Mouse (Mus musculus): ENCODE data around the gene Gstm4. TPM values are rescaled to one million over a fixed set of nuclear protein-coding genes. Genes with fewer than 3 reads are reported as not detected.
A peak's percentile ranks its signal among the peaks of the same experiment; 100 is the strongest.

The Gstm4 gene
- polyA plus RNA-seq, 1 experiment from 2014 or later: 15.3 TPM

DNA sequence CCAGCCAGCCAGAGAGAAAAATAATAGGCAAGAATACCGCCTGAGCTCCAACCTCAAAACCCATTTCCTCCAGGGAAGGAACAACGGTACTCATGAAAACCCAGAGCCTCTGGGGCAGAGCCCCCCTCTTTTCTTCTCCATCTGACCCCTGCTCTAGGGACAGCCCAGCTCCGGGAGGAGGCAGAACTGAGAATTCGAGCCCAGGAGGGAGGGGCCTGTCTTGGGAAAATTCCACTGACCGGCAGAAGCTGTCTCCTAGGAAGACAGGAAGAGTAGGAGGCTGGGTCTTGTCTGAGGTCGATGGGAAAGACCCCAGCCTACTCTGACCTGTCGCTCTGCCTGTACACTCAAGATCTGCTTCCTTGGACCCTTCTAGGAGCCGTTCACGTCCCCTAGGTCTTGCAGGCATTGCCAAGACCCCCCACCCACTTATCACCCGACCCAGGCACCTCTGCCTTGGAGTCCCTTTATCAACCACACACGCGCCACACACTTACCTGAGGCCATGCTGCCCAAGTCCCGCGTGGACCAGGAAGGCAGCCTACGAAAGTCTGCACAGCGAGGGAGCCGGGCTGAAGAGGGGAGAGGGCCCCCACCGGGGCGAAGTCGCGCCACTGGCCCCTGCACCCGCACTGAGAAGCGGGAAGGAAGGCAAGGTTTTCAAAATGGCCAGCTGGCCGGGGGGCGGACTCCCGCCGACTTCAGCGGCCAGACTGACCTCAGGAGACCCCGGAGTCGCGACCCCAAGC is 41.2 kb upstream of the Gstm4 start:
- H3K4me2 ChIP-seq (replicated peaks): peak overlapping the region; percentile 100
- peaks cover 79% of the 10 kb centered on the region for H3K4me1 ChIP-seq
- ATAC-seq (ENCODE audit: insufficient number of reproducible peaks, low FRiP score, low TSS enrichment, low read depth): peak; percentile 71
- H3K9ac ChIP-seq: peak overlapping the region; percentile 67
- no peaks in the 10 kb centered on the region for H3K9me3 ChIP-seq (replicated peaks)
- 0 out of 2 replicates have a peak, but pooled peaks cover 3% of the 10 kb centered on the region for H3K36me3 ChIP-seq
- under 1% methylated on average over 31 of the region's 31 CpGs for WGBS
- H3K27me3 ChIP-seq: no peaks in the 10 kb centered on the region
- peak overlapping the region; percentile 89 for H3K27ac ChIP-seq (replicated peaks)
- H3K4me3 ChIP-seq (replicated peaks): peak overlapping the region; percentile 67

DNA sequence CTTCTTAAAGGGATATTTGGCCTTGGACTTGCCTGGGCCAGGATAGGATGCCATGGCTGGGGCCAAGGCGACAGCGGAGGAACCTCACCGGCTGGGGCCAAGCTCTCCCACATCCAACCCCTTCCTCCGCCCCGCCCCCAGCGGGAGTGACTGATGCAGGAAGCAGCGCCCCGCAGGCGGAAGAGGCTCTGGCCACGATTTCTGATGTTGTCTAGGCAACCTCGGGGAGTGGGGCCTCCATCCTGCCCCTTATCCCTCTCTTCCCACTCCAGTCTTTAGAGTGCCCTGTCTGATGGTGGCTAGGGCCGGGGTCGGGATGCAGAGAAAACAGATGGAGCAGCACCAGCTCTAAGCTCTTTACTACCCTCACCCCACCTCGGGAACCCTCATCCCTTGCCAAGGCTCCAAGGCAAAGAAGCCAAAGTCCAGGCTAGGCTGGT is 40.6 kb upstream of the Gstm4 start:
- Histone ChIP-seq H3K9ac (peak overlapping the region; percentile 67), H3K4me1 (peaks cover 78% of the 10 kb centered on the region), H3K9me3 (replicated peaks) (no peaks in the 10 kb centered on the region), H3K4me2 (replicated peaks) (peak overlapping the region; percentile 100), H3K36me3 (peaks cover 9% of the 10 kb centered on the region; the same call in 1 of the 2 replicates), H3K4me3 (replicated peaks) (peak overlapping the region; percentile 67), H3K27me3 (no peaks in the 10 kb centered on the region), H3K27ac (replicated peaks) (peak overlapping the region; percentile 89)
- 2% methylated on average over 14 of the region's 14 CpGs for WGBS
- ATAC-seq (ENCODE audit: insufficient number of reproducible peaks, low FRiP score, low TSS enrichment, low read depth): peak; percentile 87

DNA sequence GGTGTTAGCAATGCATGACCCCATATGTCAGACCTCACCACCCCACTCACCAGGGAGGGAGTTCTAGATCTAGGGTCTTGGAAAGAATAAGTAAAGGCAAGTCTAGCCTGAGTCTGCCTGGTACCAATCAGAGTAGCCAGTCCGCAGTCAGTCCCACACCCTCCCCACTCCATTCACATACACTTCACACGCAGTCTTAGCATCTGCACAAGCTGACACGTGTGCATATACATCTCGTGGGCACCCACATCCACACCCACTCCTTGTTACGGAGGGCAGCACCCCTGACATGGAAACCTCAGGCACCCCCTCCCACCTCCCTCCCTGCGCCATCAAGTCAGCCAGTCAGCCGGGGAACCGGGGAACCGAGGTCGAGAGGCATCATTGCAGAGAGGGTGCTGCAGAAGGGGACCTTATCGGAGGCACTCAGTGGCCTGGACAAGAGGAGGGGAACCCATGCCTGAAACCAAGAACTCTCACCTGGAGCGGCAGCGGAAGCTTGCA is 40.1 kb upstream of the Gstm4 start:
- no peaks in the 10 kb centered on the region for H3K27me3 ChIP-seq
- H3K4me3 ChIP-seq (replicated peaks): peak overlapping the region; percentile 67
- H3K4me2 ChIP-seq (replicated peaks): peak overlapping the region; percentile 100
- peak; percentile 3; the same call in 1 of the 2 replicates for ATAC-seq (ENCODE audit: insufficient number of reproducible peaks, low FRiP score, low TSS enrichment, low read depth)
- H3K9me3 ChIP-seq (replicated peaks): no peaks in the 10 kb centered on the region
- H3K9ac ChIP-seq: peak overlapping the region; percentile 67
- WGBS: 8% methylated on average over 13 of the region's 13 CpGs
- peaks cover 74% of the 10 kb centered on the region for H3K4me1 ChIP-seq
- peak overlapping the region; percentile 89 for H3K27ac ChIP-seq (replicated peaks)
- H3K36me3 ChIP-seq: peaks cover 14% of the 10 kb centered on the region; the same call in 1 of the 2 replicates

DNA sequence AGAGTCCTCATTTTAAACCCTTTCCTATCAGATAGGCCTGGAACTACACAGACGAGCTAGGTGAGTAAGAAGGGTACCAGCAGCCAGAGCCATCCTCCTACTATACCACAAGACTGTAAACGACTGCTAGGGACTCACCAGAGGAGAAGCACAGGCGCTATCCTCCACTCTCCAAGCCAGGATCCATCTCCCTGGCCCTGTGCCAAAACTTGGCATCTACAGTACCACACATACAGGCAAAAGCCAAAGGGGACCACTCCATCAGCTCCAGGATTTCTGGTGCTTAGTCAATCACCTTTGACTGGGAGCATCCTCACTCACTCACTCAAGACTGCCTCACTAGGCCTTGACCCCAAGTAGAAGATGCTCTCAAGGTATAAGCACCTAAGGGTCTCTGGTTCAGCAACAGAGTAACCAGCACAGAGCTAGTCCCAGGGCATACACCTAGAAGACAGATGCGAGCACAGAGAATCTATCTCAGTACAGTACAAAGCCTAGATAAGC is 39.3 kb upstream of the Gstm4 start:
- Histone ChIP-seq H3K4me1 (peaks cover 65% of the 10 kb centered on the region), H3K27me3 (no peaks in the 10 kb centered on the region), H3K9ac (no peak overlapping the region), H3K36me3 (peaks cover 22% of the 10 kb centered on the region), H3K9me3 (replicated peaks) (no peaks in the 10 kb centered on the region), H3K4me2 (replicated peaks) (peak overlapping the region; percentile 100), H3K4me3 (replicated peaks) (0 out of 2 replicates have a peak overlapping the region, but pooled peaks have one; percentile 67), H3K27ac (replicated peaks) (no peak overlapping the region)
- 71% methylated on average over 4 of the region's 4 CpGs for WGBS
- no peak for ATAC-seq (ENCODE audit: insufficient number of reproducible peaks, low FRiP score, low TSS enrichment, low read depth)

DNA sequence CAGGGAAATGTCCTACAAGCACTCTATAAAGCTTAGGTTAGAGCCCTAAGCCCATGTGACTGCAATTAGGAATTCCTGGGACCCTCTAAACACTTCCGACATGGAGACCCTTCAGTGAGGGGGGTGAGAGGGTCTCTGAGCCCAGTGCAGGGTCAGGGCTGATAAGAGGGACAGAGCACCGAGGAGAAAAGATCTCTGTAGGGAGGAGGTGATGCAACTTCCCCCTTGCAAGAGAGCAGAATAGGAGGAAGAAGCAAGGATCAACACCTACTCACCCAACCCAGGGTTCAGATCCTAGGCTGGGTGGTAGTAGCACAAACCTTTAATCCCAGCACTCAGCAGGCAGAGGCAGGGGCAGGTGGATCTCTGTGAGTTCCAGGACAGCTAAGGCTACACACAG is 38.5 kb upstream of the Gstm4 start:
- H3K4me2 ChIP-seq (replicated peaks): no peak overlapping the region
- WGBS: 31% methylated on average over 2 of the region's 2 CpGs

DNA sequence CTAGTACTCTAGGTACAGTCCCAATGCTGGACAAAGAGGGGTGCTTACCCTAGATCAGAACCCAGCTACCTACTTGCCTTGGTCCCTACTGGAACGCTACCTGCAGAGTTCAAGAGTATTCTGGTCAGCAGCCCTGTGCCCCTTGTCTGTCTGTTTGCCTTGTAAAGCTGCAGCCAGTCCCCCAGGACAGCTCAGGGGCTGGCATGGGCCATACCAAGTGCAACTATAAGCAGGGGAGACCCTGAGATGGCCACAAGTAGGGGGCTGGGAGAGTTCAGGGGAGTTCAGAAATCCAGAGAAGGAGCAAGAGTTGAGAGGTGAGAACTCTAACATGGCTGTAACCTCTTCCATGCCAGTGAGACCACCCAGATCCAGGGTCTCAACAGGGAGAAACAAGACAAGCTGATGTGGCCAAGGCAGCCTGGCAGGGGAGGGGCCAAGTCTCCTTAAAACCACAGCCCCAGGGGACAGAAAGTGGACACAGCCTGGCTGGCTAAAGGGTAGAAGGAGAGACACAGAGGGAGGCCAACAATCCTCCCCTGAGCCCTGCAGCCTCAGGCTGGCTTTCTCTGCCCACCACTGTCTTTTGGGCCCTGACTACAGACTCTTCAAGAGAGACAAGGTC is 37.7 kb upstream of the Gstm4 start:
- H3K9ac ChIP-seq: no peak overlapping the region
- H3K27ac ChIP-seq (replicated peaks): no peak overlapping the region
- WGBS: 72% methylated on average over 1 of the region's 1 CpGs
- peaks cover 57% of the 10 kb centered on the region for H3K4me1 ChIP-seq
- no peak overlapping the region for H3K4me3 ChIP-seq (replicated peaks)
- H3K27me3 ChIP-seq: no peaks in the 10 kb centered on the region
- ATAC-seq (ENCODE audit: insufficient number of reproducible peaks, low FRiP score, low TSS enrichment, low read depth): no peak
- no peak overlapping the region for H3K4me2 ChIP-seq (replicated peaks)
- peaks cover 33% of the 10 kb centered on the region for H3K36me3 ChIP-seq
- no peaks in the 10 kb centered on the region for H3K9me3 ChIP-seq (replicated peaks)

More for the DNA sequence above, 38.5 kb upstream of the Gstm4 start:
- no peak overlapping the region for H3K27ac ChIP-seq (replicated peaks)
- H3K4me3 ChIP-seq (replicated peaks): no peak overlapping the region
- H3K27me3 ChIP-seq: no peaks in the 10 kb centered on the region
- no peak overlapping the region for H3K9ac ChIP-seq
- no peaks in the 10 kb centered on the region for H3K9me3 ChIP-seq (replicated peaks)
- H3K36me3 ChIP-seq: peaks cover 28% of the 10 kb centered on the region
- ATAC-seq (ENCODE audit: insufficient number of reproducible peaks, low FRiP score, low TSS enrichment, low read depth): no peak
- H3K4me1 ChIP-seq: peaks cover 61% of the 10 kb centered on the region

DNA sequence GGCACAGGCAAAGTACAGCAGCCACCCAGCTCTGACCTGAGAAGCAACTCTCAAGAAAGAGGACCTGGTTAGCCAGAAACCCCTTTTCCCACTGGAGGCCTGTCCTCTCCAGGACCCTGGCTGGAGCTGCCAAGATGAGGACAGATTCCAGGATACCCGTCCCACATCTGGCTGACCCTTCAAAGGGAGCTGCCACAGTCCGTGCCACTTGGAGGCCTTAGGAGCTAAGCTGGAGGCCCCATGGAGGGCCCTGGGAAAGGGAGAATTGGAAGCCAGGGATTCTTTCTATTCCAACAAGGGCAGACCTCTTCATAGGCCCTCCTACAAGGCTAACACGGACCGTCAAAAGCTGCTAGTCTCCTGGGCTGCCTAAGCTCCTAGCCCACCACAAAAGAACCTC is 37.0 kb upstream of the Gstm4 start:
- Histone ChIP-seq H3K4me1 (peaks cover 50% of the 10 kb centered on the region), H3K4me3 (replicated peaks) (no peak overlapping the region), H3K36me3 (peaks cover 40% of the 10 kb centered on the region), H3K9me3 (replicated peaks) (no peaks in the 10 kb centered on the region), H3K9ac (no peak overlapping the region), H3K27me3 (no peaks in the 10 kb centered on the region), H3K4me2 (replicated peaks) (no peak overlapping the region), H3K27ac (replicated peaks) (0 out of 2 replicates have a peak overlapping the region, but pooled peaks have one; percentile 17)
- 57% methylated on average over 4 of the region's 4 CpGs for WGBS
- no peak for ATAC-seq (ENCODE audit: insufficient number of reproducible peaks, low FRiP score, low TSS enrichment, low read depth)

DNA sequence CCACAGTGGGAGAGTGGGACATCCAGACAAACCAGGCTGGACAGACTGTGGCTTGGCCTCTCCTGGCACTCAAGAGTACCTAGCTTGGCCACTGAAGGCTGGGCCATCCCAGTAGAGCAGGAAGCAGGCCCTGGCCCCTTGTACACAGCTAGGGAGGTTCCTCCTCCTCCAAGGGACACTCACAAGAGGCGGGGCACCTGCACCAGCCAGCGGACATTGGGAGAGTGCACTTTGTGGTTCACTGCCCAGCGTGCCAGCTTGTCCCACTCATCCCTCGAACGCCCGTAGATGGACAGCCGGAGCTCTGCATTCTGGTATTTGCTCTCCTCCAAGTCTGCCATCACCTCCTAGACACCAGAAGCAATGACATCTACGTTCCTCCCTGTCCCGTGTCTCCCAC is 32.1 kb upstream of the Gstm4 start:
- H3K36me3 ChIP-seq: peaks cover 67% of the 10 kb centered on the region
- ATAC-seq (ENCODE audit: insufficient number of reproducible peaks, low FRiP score, low TSS enrichment, low read depth): no peak
- no peaks in the 10 kb centered on the region for H3K9me3 ChIP-seq (replicated peaks)
- no peak overlapping the region for H3K4me2 ChIP-seq (replicated peaks)
- peaks cover 5% of the 10 kb centered on the region for H3K4me1 ChIP-seq
- H3K4me3 ChIP-seq (replicated peaks): no peak overlapping the region
- WGBS: 91% methylated on average over 9 of the region's 9 CpGs
- H3K27ac ChIP-seq (replicated peaks): no peak overlapping the region
- no peak overlapping the region for H3K9ac ChIP-seq
- H3K27me3 ChIP-seq: no peaks in the 10 kb centered on the region

DNA sequence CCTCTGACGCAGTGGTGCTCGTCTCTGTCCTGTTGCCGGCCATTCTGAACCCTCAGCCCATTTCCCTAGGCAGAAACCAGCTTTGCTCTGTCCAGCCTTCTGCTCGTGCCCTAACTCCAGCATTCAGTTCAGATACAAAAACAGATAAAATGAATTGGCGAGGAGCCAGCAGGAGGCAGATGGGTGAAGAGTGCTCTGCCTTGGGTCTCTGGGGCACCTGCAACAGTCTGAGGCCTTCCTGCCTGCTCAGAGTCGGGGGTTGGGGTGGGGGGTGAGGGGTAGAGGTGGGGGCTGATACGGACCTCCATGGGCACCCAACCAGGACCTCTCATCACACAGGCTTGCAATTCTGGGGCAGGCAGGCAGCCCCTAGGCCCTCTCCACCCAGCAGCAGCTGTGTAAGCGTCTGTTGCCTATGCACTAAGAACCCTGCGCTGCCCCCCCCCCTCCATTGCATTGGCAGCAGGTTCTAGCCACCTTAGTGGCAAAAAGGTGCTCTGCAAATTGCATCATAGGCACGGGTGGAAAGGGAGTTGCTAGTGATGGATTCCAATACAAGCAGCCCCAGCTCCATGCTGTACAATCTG is 28.4 kb upstream of the Gstm4 start:
- Histone ChIP-seq H3K9ac (no peak overlapping the region), H3K4me1 (peaks cover 6% of the 10 kb centered on the region; the same call in 1 of the 2 replicates), H3K27ac (replicated peaks) (no peak overlapping the region), H3K4me3 (replicated peaks) (no peak overlapping the region), H3K4me2 (replicated peaks) (no peak overlapping the region), H3K36me3 (peaks cover 39% of the 10 kb centered on the region), H3K27me3 (no peaks in the 10 kb centered on the region), H3K9me3 (replicated peaks) (no peaks in the 10 kb centered on the region)
- 74% methylated on average over 10 of the region's 10 CpGs for WGBS
- no peak for ATAC-seq (ENCODE audit: insufficient number of reproducible peaks, low FRiP score, low TSS enrichment, low read depth)

DNA sequence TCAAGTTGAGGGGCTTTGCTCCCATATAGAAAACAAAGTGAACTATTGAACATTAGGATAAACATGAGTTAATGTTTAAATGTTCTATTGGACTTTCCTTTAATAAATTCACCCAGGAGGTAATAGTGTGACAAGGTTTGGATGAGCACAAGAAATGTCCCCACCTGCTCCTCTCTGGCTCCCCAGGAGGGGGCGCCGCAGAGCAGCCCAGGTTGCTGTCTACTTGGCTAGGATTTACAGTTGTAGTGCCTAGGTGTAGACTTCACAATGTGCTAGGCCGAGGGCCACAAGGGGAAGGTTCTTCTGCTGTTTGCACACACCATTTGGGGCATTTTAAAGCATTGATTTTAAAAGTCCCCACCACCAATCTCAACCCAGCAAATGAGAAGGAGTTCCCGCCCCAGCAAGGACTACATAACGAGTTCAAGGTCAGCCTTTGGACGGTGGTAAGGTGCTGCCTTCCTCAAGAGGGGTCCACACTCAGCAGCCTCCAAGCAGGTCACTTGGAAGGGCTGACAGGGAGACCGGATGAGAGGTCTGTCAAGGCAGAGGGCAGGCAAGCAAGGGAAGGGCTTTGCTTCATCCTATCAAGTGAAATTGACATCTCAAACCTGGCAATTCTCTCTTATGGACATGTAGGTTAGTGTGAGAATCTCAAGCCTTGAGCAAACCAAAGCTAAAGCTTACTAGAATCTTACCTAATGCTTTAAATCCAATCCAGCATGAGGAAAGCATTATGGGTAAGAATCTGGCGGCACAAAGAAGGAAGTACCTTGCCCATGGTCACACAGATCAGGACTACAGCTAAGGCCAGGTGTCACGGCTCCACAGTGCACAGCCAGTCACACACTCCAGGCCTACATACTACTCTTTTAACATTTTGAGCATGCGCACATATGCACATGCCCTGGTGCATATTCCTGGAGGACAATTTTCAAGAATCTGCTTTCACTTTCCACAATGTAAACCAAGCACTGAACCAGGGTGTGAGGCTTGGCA is 25.9 kb upstream of the Gstm4 start:
- Histone ChIP-seq H3K36me3 (peaks cover 16% of the 10 kb centered on the region), H3K4me1 (peaks cover 6% of the 10 kb centered on the region; the same call in 1 of the 2 replicates), H3K27me3 (no peaks in the 10 kb centered on the region), H3K4me2 (replicated peaks) (no peak overlapping the region), H3K9ac (no peak overlapping the region), H3K9me3 (replicated peaks) (no peaks in the 10 kb centered on the region), H3K27ac (replicated peaks) (no peak overlapping the region), H3K4me3 (replicated peaks) (no peak overlapping the region)
- no peak for ATAC-seq (ENCODE audit: insufficient number of reproducible peaks, low FRiP score, low TSS enrichment, low read depth)
- 68% methylated on average over 10 of the region's 10 CpGs for WGBS

All from embryonic facial prominence, embryonic 15.5 days (tissue).